Mouse (Mus musculus) neural tube, embryonic 10.5 days (tissue): ENCODE results near the gene Gm5426.
"Not testable (repeated sequence)": the region's sequence is repeated elsewhere in the genome, so short reads cannot be mapped to it uniquely, and the experiment has no call there.

ENCODE experiments used
- DNase-seq: peaks from one replicate; pipeline ENCODE4 v3.0.0-alpha.2; 2017; ENCODE audit warnings: low spot score; ENCODE audit errors: extremely low spot score

Gene Gm5426

GRCm38 (mm10) chr10:96138585-96138984, 2.2 kb downstream of the Gm5426 start:
- DNase-seq = no peak

GRCm38 (mm10) chr10:96139274-96139673, 2.9 kb downstream of the Gm5426 start:
- DNase-seq = not testable (repeated sequence)

- no peak for DNase-seq
Observed at GRCm38 (mm10) chr10:96146578-96146977, 10.2 kb downstream of the Gm5426 start.

GRCm38 (mm10) chr10:96148250-96148699, 11.9 kb downstream of the Gm5426 start:
- DNase-seq = peak; percentile 15

GRCm38 (mm10) chr10:96150401-96151116, 14.2 kb downstream of the Gm5426 start:
- DNase-seq = no peak

GRCm38 (mm10) chr10:96153315-96153714, 16.9 kb downstream of the Gm5426 start:
- DNase-seq = no peak

- DNase-seq = no peak
Observed at GRCm38 (mm10) chr10:96162975-96163706, 26.7 kb downstream of the Gm5426 start.

- DNase-seq = no peak
Observed at GRCm38 (mm10) chr10:96163791-96164190, 27.4 kb downstream of the Gm5426 start.

GRCm38 (mm10) chr10:96165260-96165659, 28.9 kb downstream of the Gm5426 start:
- DNase-seq = no peak

GRCm38 (mm10) chr10:96168998-96169397, 32.6 kb downstream of the Gm5426 start:
- no peak for DNase-seq

- no peak for DNase-seq
Observed at GRCm38 (mm10) chr10:96171546-96171945, 35.1 kb downstream of the Gm5426 start.

- DNase-seq = no peak
Observed at GRCm38 (mm10) chr10:96172964-96173363, 36.6 kb downstream of the Gm5426 start.

- no peak for DNase-seq
Observed at GRCm38 (mm10) chr10:96173771-96174170, 37.4 kb downstream of the Gm5426 start.

- no peak for DNase-seq
Observed at GRCm38 (mm10) chr10:96176916-96177315, 40.5 kb downstream of the Gm5426 start.

GRCm38 (mm10) chr10:96180554-96181397, 44.4 kb downstream of the Gm5426 start:
- no peak for DNase-seq

GRCm38 (mm10) chr10:96181398-96181790, 45.0 kb downstream of the Gm5426 start:
- DNase-seq = no peak

- no peak for DNase-seq
Observed at GRCm38 (mm10) chr10:96181883-96182628, 45.7 kb downstream of the Gm5426 start.

GRCm38 (mm10) chr10:96185026-96185425, 48.6 kb downstream of the Gm5426 start:
- no peak for DNase-seq

- no peak for DNase-seq
Observed at GRCm38 (mm10) chr10:96185601-96186000, 49.2 kb downstream of the Gm5426 start.
